14 mouse cellular contexts compared by ENCODE assay signal in genomic region chr2:5478256-5478655, GRCm38 (mm10).
DNase-seq lines count a peak whose midpoint lies in the region; ATAC-seq and TF ChIP-seq lines count a peak whose summit lies in the region.
"Had no signal": no experiment of that assay in that cellular context is flagged by ENCODE, and none has a peak within 500 bp of the region (broad histone marks: within the 10 kb centered on the region; RNA-seq: fewer than 3 reads in every experiment).

No protein-coding gene starts in this region.

- no peak overlapping the region for H3K27ac ChIP-seq in heart, adult 2 months
- no peak overlapping the region for H3K27ac ChIP-seq in lung, postnatal 0 days (ENCODE audit: low read length)
- H3K27ac ChIP-seq: liver, embryonic 13.5 days; midbrain, embryonic 10.5 days; neural tube, embryonic 15.5 days had no signal

- DNase-seq in heart, adult 2 months: no peak
- no peak for DNase-seq in heart, postnatal 36 days
- DNase-seq in lung, postnatal 0 days (ENCODE audit: low spot score): no peak
- no peak for DNase-seq in lung, postnatal 10 days
- DNase-seq in Patski (ENCODE audit: low read depth, low spot score): no peak
- peak; percentile 37 for DNase-seq in thymus, postnatal 25 days
- DNase-seq in gastrocnemius, postnatal 14 days: no peak
- no peak for DNase-seq in urinary bladder, adult 2 months (ENCODE audit: low spot score)
- DNase-seq: adrenal gland, postnatal 25 days; cerebellum, adult 9-10 months; liver, embryonic 13.5 days had no signal

- no peaks in the 10 kb centered on the region for H3K9me3 ChIP-seq in lung, postnatal 0 days (ENCODE audit: low read length)
- H3K9me3 ChIP-seq: G1E; liver, embryonic 13.5 days; midbrain, embryonic 10.5 days; neural tube, embryonic 15.5 days had no signal

- POLR2A ChIA-PET in Patski (lab: Charles Lee): no interaction called here

- TF ChIP-seq EP300 in heart, adult 2 months (IDR thresholded peaks at IDR 0.05; ENCODE audit: insufficient read depth, low read depth, low read length): no peak
- TF ChIP-seq EP300 in lung, postnatal 0 days (IDR thresholded peaks at IDR 0.05): no peak

- 93% methylated on average over 4 of the region's 4 CpGs for WGBS in heart, adult 2 months
- 95% methylated on average over 4 of the region's 4 CpGs for WGBS in lung, postnatal 0 days

- no peaks in the 10 kb centered on the region for H3K4me1 ChIP-seq in heart, adult 2 months (ENCODE audit: control insufficient read depth, insufficient read depth, low read length)
- no peaks in the 10 kb centered on the region for H3K4me1 ChIP-seq in lung, postnatal 0 days (ENCODE audit: insufficient read depth, low read depth, low read length)
- H3K4me1 ChIP-seq: liver, embryonic 13.5 days; midbrain, embryonic 10.5 days; neural tube, embryonic 15.5 days had no signal

- H3K4me2 ChIP-seq in lung, postnatal 0 days (replicated peaks; ENCODE audit: low read depth, low read length): no peak overlapping the region
- H3K4me2 ChIP-seq: liver, embryonic 13.5 days; neural tube, embryonic 15.5 days had no signal

- H3K79me2 ChIP-seq in heart, adult 2 months (replicated peaks; ENCODE audit: control insufficient read depth, insufficient read depth, low read length): no peaks in the 10 kb centered on the region

- TF ChIP-seq POLR2A in heart, adult 2 months (IDR thresholded peaks at IDR 0.05; ENCODE audit: insufficient read depth, low read depth, low read length): no peak

- intact Hi-C loops in heart, adult 2 months (cut with DNase I): no loop called here
- intact Hi-C loops in heart, postnatal 36 days (cut with DNase I): no loop called here
- intact Hi-C loops in gastrocnemius, postnatal 14 days (cut with DNase I; ENCODE audit: low total_unique reads): no loop called here

- no peaks in the 10 kb centered on the region for H3K36me3 ChIP-seq in heart, adult 2 months (ENCODE audit: control insufficient read depth, insufficient read depth, low read length)
- H3K36me3 ChIP-seq in lung, postnatal 0 days (ENCODE audit: insufficient read depth, low read length): no peaks in the 10 kb centered on the region
- H3K36me3 ChIP-seq: G1E; liver, embryonic 13.5 days; midbrain, embryonic 10.5 days; neural tube, embryonic 15.5 days had no signal

- no peak for ATAC-seq in lung, postnatal 0 days
- no peak for ATAC-seq in Patski

- CTCF ChIA-PET in Patski (lab: Charles Lee): no interaction called here

- no peak overlapping the region for H3K4me3 ChIP-seq in heart, adult 2 months
- H3K4me3 ChIP-seq in lung, postnatal 0 days (ENCODE audit: low read depth, low read length): no peak overlapping the region
- H3K4me3 ChIP-seq: liver, embryonic 13.5 days; midbrain, embryonic 10.5 days; neural tube, embryonic 15.5 days had no signal

- TF ChIP-seq CTCF in heart, adult 2 months (IDR thresholded peaks at IDR 0.05): peak; percentile 39
- TF ChIP-seq CTCF in lung, postnatal 0 days (IDR thresholded peaks at IDR 0.05): peak; percentile 46
- peak; percentile 57 for TF ChIP-seq CTCF in Patski (IDR thresholded peaks at IDR 0.05)

- in situ Hi-C loops in Patski (cut with MboI; ENCODE audit: low pct_unique_long_range_greater_than_20kb): no loop called here

- no peak overlapping the region for H3K9ac ChIP-seq in heart, adult 2 months (ENCODE audit: low read depth, low read length)
- H3K9ac ChIP-seq in lung, postnatal 0 days (replicated peaks; ENCODE audit: low read depth): no peak overlapping the region
- H3K9ac ChIP-seq: liver, embryonic 13.5 days; neural tube, embryonic 15.5 days had no signal

- no peaks in the 10 kb centered on the region for H3K27me3 ChIP-seq in heart, adult 2 months (ENCODE audit: control insufficient read depth, insufficient read depth, low read length)
- H3K27me3 ChIP-seq in lung, postnatal 0 days (replicated peaks; ENCODE audit: insufficient read depth, low read length): no peaks in the 10 kb centered on the region
- H3K27me3 ChIP-seq in Patski: no peaks in the 10 kb centered on the region
- H3K27me3 ChIP-seq: liver, embryonic 13.5 days; neural tube, embryonic 15.5 days had no signal
